Mouse (Mus musculus) neural tube, embryonic 14.5 days (tissue): ENCODE measurements around the gene Tpk1. TPM values are rescaled to one million over a fixed set of nuclear protein-coding genes. Genes with fewer than 3 reads are reported as not detected.

Source experiments
- ATAC-seq: fragments of 200-750 bp; cut with Nextera tagmentation; 2 replicates; pipeline ENCODE4 v1.8.0; 2017; ENCODE audit warnings: low read depth, mild to moderate bottlenecking, moderate TSS enrichment, moderate library complexity
- H3K27ac ChIP-seq: fragments of 300-500 bp; sonication (generic); 2 replicates; pipeline ENCODE4 v1.5.1; 2014; ENCODE audit warnings: low read depth, mild to moderate bottlenecking, control low read depth, low read length, moderate library complexity, mixed read lengths
- H3K27me3 ChIP-seq: fragments of 300-500 bp; sonication (generic); 2 replicates; pipeline ENCODE4 v1.6.1; 2014; ENCODE audit warnings: low read length; ENCODE audit not compliant: control insufficient read depth, insufficient read depth
- H3K36me3 ChIP-seq: fragments of 300-500 bp; sonication (generic); 2 replicates; pipeline ENCODE4 v1.6.1; 2014; ENCODE audit warnings: low read length, mixed read lengths; ENCODE audit not compliant: control insufficient read depth, insufficient read depth
- H3K4me1 ChIP-seq: fragments of 300-500 bp; sonication (generic); 2 replicates; pipeline ENCODE4 v1.6.1; 2014; ENCODE audit warnings: low read length; ENCODE audit not compliant: control insufficient read depth, insufficient read depth
- H3K4me2 ChIP-seq: fragments of 300-500 bp; sonication (generic); 2 replicates; pipeline ENCODE4 v1.6.1; 2014; ENCODE audit warnings: mild to moderate bottlenecking, low read depth, low read length, control low read depth
- H3K4me3 ChIP-seq: fragments of 300-500 bp; sonication (generic); 2 replicates; pipeline ENCODE4 v1.5.1; 2014; ENCODE audit warnings: low read depth, low read length, control low read depth, mixed read lengths
- H3K9ac ChIP-seq: fragments of 300-500 bp; sonication (generic); replicated peaks from 2 replicates; pipeline ENCODE4 v1.6.1; 2014; ENCODE audit warnings: low read depth, mild to moderate bottlenecking, control low read depth, low read length, mixed read lengths
- H3K9me3 ChIP-seq: fragments of 300-500 bp; sonication (generic); 2 replicates; pipeline ENCODE4 v1.6.1; 2016; ENCODE audit warnings: low read length; ENCODE audit not compliant: control insufficient read depth
- WGBS: fragments of 180-500 bp; shearing (Covaris S2); extraction: QIAGEN DNeasy Blood & Tissue Kit; methylation state at CpG from one replicate; pipeline ENCODE4 v1.1.7; 2014; 5-methylcytosine and 5-hydroxymethylcytosine counted together
- polyA plus RNA-seq: library from polyadenylated mRNA; unstranded; fragments of >200 nt; fragmentation: Nextera tagmentation; extraction: Ambion mirVana; gene quantifications from 2 replicates; pipeline ENCODE4 v1.2.1, GENCODE M21; 2014

Tpk1 gene
- polyA plus RNA-seq, 1 experiment from 2014 or later = 5.6 TPM

- 66% methylated on average over 3 of the region's 3 CpGs for WGBS
- Histone ChIP-seq H3K27ac (no peak overlapping the region), H3K4me3 (no peak overlapping the region), H3K4me2 (no peak overlapping the region), H3K36me3 (no peaks in the 10 kb centered on the region), H3K4me1 (no peaks in the 10 kb centered on the region), H3K9ac (no peak overlapping the region), H3K27me3 (no peaks in the 10 kb centered on the region), H3K9me3 (no peaks in the 10 kb centered on the region)
- no peak for ATAC-seq
Measured at GRCm38 (mm10) chr6:43674986-43675760, 9.1 kb upstream of the Tpk1 start.

- no peaks in the 10 kb centered on the region for H3K9me3 ChIP-seq
- no peak overlapping the region for H3K27ac ChIP-seq
- no peaks in the 10 kb centered on the region for H3K36me3 ChIP-seq
- H3K4me2 ChIP-seq = no peak overlapping the region
- no peak overlapping the region for H3K4me3 ChIP-seq
- ATAC-seq = no peak
- 90% methylated on average over 2 of the region's 2 CpGs for WGBS
- no peaks in the 10 kb centered on the region for H3K27me3 ChIP-seq
- H3K4me1 ChIP-seq = no peaks in the 10 kb centered on the region
- no peak overlapping the region for H3K9ac ChIP-seq
Measured at GRCm38 (mm10) chr6:43670939-43671338, 4.9 kb upstream of the Tpk1 start.

- Histone ChIP-seq H3K4me1 (0 out of 2 replicates have a peak, but pooled peaks cover 4% of the 10 kb centered on the region), H3K9ac (no peak overlapping the region), H3K36me3 (no peaks in the 10 kb centered on the region), H3K4me3 (no peak overlapping the region), H3K4me2 (no peak overlapping the region), H3K27ac (no peak overlapping the region), H3K9me3 (no peaks in the 10 kb centered on the region), H3K27me3 (no peaks in the 10 kb centered on the region)
- no peak for ATAC-seq
- WGBS = 93% methylated on average over 2 of the region's 2 CpGs
Measured at GRCm38 (mm10) chr6:43667681-43668080, 1.6 kb upstream of the Tpk1 start.

GRCm38 (mm10) chr6:43666611-43667400 is 728 bp upstream of the Tpk1 start:
- peak overlapping the region; percentile 59 for H3K4me3 ChIP-seq
- 0 out of 2 replicates have a peak, but pooled peaks cover 4% of the 10 kb centered on the region for H3K4me1 ChIP-seq
- peak overlapping the region; percentile 91 for H3K27ac ChIP-seq
- H3K9me3 ChIP-seq = no peaks in the 10 kb centered on the region
- peak; percentile 1 for ATAC-seq
- peak overlapping the region; percentile 55 for H3K4me2 ChIP-seq
- no peaks in the 10 kb centered on the region for H3K36me3 ChIP-seq
- WGBS = 90% methylated on average over 7 of the region's 7 CpGs
- H3K9ac ChIP-seq = peak overlapping the region; percentile 82; the same call in 1 of the 2 replicates
- H3K27me3 ChIP-seq = no peaks in the 10 kb centered on the region

GRCm38 (mm10) chr6:43661822-43662221 is 4.3 kb downstream of the Tpk1 start:
- no peaks in the 10 kb centered on the region for H3K36me3 ChIP-seq
- no peak for ATAC-seq
- WGBS = 92% methylated on average over 2 of the region's 2 CpGs

GRCm38 (mm10) chr6:43658290-43658689 is 7.8 kb downstream of the Tpk1 start:
- no peak for ATAC-seq
- Histone ChIP-seq H3K4me3 (no peak overlapping the region), H3K4me2 (no peak overlapping the region), H3K9ac (no peak overlapping the region), H3K4me1 (no peaks in the 10 kb centered on the region), H3K27ac (no peak overlapping the region), H3K36me3 (no peaks in the 10 kb centered on the region), H3K9me3 (no peaks in the 10 kb centered on the region), H3K27me3 (no peaks in the 10 kb centered on the region)
- 93% methylated on average over 4 of the region's 4 CpGs for WGBS

More at GRCm38 (mm10) chr6:43661822-43662221, 4.3 kb downstream of the Tpk1 start:
- H3K9me3 ChIP-seq = no peaks in the 10 kb centered on the region
- no peak overlapping the region for H3K4me2 ChIP-seq
- H3K4me3 ChIP-seq = no peak overlapping the region
- no peak overlapping the region for H3K27ac ChIP-seq
- H3K4me1 ChIP-seq = 0 out of 2 replicates have a peak, but pooled peaks cover 4% of the 10 kb centered on the region
- H3K27me3 ChIP-seq = no peaks in the 10 kb centered on the region
- no peak overlapping the region for H3K9ac ChIP-seq

GRCm38 (mm10) chr6:43657845-43658244 is 8.2 kb downstream of the Tpk1 start:
- Histone ChIP-seq H3K27ac (no peak overlapping the region), H3K9me3 (no peaks in the 10 kb centered on the region), H3K4me2 (no peak overlapping the region), H3K4me1 (no peaks in the 10 kb centered on the region), H3K9ac (no peak overlapping the region), H3K4me3 (no peak overlapping the region), H3K36me3 (no peaks in the 10 kb centered on the region), H3K27me3 (no peaks in the 10 kb centered on the region)
- no peak for ATAC-seq
- WGBS = 91% methylated on average over 3 of the region's 3 CpGs

GRCm38 (mm10) chr6:43654876-43655456 is 11.1 kb downstream of the Tpk1 start:
- H3K4me1 ChIP-seq = no peaks in the 10 kb centered on the region
- WGBS = 92% methylated on average over 8 of the region's 8 CpGs
- no peak overlapping the region for H3K27ac ChIP-seq
- no peaks in the 10 kb centered on the region for H3K27me3 ChIP-seq
- no peaks in the 10 kb centered on the region for H3K9me3 ChIP-seq
- no peak overlapping the region for H3K9ac ChIP-seq
- no peak overlapping the region for H3K4me2 ChIP-seq
- ATAC-seq = no peak
- H3K4me3 ChIP-seq = no peak overlapping the region
- no peaks in the 10 kb centered on the region for H3K36me3 ChIP-seq

GRCm38 (mm10) chr6:43649516-43649915 is 16.6 kb downstream of the Tpk1 start:
- Histone ChIP-seq H3K4me2 (no peak overlapping the region), H3K36me3 (no peaks in the 10 kb centered on the region), H3K4me1 (no peaks in the 10 kb centered on the region), H3K4me3 (no peak overlapping the region), H3K27ac (no peak overlapping the region), H3K9me3 (no peaks in the 10 kb centered on the region), H3K27me3 (no peaks in the 10 kb centered on the region), H3K9ac (no peak overlapping the region)
- WGBS = 88% methylated on average over 2 of the region's 2 CpGs
- no peak; the same call in 1 of the 2 replicates for ATAC-seq
